Mouse (Mus musculus) heart, postnatal 0 days (tissue): ENCODE results near the gene A530016L24Rik.

Experiments used
- CTCF ChIP-seq: IDR thresholded peaks from 2 replicates; pipeline ENCODE4 v1.5.1; 2016; ENCODE audit warnings: antibody characterized with exemption, control low read depth, low read depth
- EP300 ChIP-seq: IDR thresholded peaks from 2 replicates; pipeline ENCODE4 v1.6.1; 2016; ENCODE audit warnings: antibody characterized with exemption, low read depth

DNA sequence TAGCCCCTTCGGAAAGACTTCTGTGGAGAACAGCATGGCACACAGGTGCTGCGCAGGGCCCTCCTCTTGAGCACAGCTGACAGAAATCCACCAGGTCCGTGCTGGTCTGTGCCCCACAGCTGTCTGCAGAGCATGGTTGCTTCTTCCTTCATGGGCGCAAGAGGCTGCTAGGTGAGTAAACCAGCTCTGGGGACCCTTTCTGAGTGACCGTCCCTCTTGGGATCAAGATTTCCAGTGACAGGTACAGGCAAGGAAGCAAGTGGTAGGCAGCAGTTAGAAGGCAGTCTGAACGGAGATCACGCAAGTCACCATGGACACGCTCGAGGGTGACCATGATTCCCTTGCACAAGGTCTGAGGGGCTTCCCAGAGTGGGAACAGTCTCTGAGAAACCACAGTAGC is 287 bp downstream of the A530016L24Rik start:
- TF ChIP-seq CTCF, result no peak
- TF ChIP-seq EP300, result no peak
